Mouse (Mus musculus) hindbrain, embryonic 15.5 days (tissue): ENCODE measurements around the gene Arhgef26. TPM values are rescaled to one million over a fixed set of nuclear protein-coding genes. Genes with fewer than 3 reads are reported as not detected.

Experiments
- ATAC-seq: fragments of 200-750 bp; cut with Nextera tagmentation; 2 replicates; pipeline ENCODE4 v1.8.0; 2017; ENCODE audit warnings: low read depth, moderate number of reproducible peaks, moderate TSS enrichment; ENCODE audit not compliant: low FRiP score
- H3K27ac ChIP-seq: fragments of 300-500 bp; sonication (generic); replicated peaks from 2 replicates; pipeline ENCODE4 v1.5.1; 2015; ENCODE audit warnings: mild to moderate bottlenecking, inconsistent platforms
- H3K27me3 ChIP-seq: fragments of 300-500 bp; sonication (generic); 2 replicates; pipeline ENCODE4 v1.6.1; 2015; ENCODE audit warnings: control low read depth, inconsistent platforms
- H3K36me3 ChIP-seq: fragments of 300-500 bp; sonication (generic); 2 replicates; pipeline ENCODE4 v1.6.1; 2015; ENCODE audit warnings: control low read depth, inconsistent platforms
- H3K4me1 ChIP-seq: fragments of 300-500 bp; sonication (generic); replicated peaks from 2 replicates; pipeline ENCODE4 v1.6.1; 2015; ENCODE audit warnings: control low read depth, inconsistent platforms
- H3K4me2 ChIP-seq: fragments of 300-500 bp; sonication (generic); 2 replicates; pipeline ENCODE4 v1.6.1; 2015; ENCODE audit warnings: moderate library complexity, mild to moderate bottlenecking, inconsistent platforms
- H3K4me3 ChIP-seq: fragments of 300-500 bp; sonication (generic); 2 replicates; pipeline ENCODE4 v1.5.1; 2015; ENCODE audit warnings: mild to moderate bottlenecking, inconsistent platforms
- H3K9ac ChIP-seq: fragments of 300-500 bp; sonication (generic); 2 replicates; pipeline ENCODE4 v1.6.1; 2015; ENCODE audit warnings: inconsistent platforms
- H3K9me3 ChIP-seq: fragments of 300-500 bp; sonication (generic); 2 replicates; pipeline ENCODE4 v1.6.1; 2016; ENCODE audit warnings: control low read depth, inconsistent platforms
- WGBS: fragments of 180-500 bp; shearing (Covaris S2); methylation state at CpG from one replicate; pipeline ENCODE4 v1.1.7; 2015; 5-methylcytosine and 5-hydroxymethylcytosine counted together
- polyA plus RNA-seq: library from polyadenylated mRNA; unstranded; fragments of >200 nt; fragmentation: Nextera tagmentation; extraction: Ambion mirVana; gene quantifications from 2 replicates; pipeline ENCODE4 v1.2.1, GENCODE M21; 2015

The Arhgef26 gene
- polyA plus RNA-seq, 1 experiment from 2014 or later = 14.7 TPM

DNA sequence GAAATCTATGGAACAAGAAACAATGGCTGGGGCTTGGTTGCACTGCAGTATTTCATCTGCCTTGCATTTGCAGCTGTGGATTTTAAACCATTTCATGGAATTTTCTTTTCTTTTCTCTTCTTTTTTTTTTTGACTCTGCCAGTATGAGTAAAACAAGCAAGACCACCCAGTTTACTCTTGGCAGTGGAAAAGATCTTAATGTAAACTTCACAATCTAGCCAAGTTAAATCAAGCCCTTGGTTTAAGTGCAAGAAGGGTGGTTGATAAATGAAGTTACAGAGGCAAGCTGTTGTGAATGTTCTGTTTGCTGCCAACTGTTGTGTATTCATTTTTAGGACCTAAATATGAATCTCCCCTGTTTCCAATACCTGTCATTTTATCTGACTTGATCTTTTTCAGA, 54.5 kb downstream of the Arhgef26 start:
- Histone ChIP-seq H3K36me3 (no peaks in the 10 kb centered on the region), H3K9ac (no peak overlapping the region), H3K4me1 (no peaks in the 10 kb centered on the region), H3K27me3 (no peaks in the 10 kb centered on the region), H3K4me3 (no peak overlapping the region), H3K27ac (no peak overlapping the region), H3K9me3 (no peaks in the 10 kb centered on the region), H3K4me2 (no peak overlapping the region)
- ATAC-seq = no peak

DNA sequence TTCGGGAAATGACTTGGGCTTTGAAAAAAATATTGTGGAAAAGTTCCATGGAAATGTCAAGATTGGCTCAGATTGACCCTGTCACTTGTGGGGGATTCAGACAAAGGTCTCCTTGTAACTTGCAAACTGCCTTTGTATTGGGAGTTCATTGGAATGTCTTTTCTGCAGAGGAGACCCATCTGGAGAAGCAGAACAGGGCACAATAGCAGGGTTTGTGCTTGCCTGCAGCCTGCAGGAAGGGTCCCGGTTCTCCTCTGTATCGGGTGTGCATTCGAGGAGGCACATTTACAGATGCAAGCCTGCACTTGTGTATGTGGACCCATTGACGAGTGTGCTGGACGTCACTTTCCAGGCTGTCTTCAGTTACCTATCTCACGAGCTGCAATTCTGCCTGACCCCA, 56.1 kb downstream of the Arhgef26 start:
- no peaks in the 10 kb centered on the region for H3K36me3 ChIP-seq
- no peak overlapping the region for H3K4me2 ChIP-seq
- WGBS = 21% methylated on average over 7 of the region's 7 CpGs
- H3K9me3 ChIP-seq = no peaks in the 10 kb centered on the region
- H3K27me3 ChIP-seq = no peaks in the 10 kb centered on the region
- H3K4me1 ChIP-seq = no peaks in the 10 kb centered on the region
- H3K27ac ChIP-seq = no peak overlapping the region
- ATAC-seq = no peak
- H3K9ac ChIP-seq = no peak overlapping the region
- no peak overlapping the region for H3K4me3 ChIP-seq

DNA sequence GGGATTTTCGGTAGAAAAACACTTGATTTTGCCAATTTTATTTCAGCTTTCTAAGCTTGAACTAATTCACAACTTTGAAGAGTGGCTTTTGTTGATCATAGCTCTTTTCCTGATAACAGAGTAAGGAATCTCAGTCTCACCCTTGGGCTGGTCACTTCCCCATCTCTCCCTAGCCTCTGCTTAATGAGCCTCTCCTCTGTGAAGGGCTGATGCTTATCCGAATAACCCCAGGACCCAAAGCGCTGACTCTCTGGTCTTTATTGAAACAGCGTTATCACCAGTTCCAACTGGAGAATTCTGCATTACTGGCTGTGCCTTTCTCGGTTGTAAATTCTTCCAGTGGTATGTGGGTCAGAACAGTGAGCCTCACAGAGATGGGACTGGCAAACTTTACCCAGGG, 57.2 kb downstream of the Arhgef26 start:
- WGBS = 82% methylated on average over 5 of the region's 5 CpGs
- H3K9me3 ChIP-seq = no peaks in the 10 kb centered on the region
- no peak overlapping the region for H3K4me2 ChIP-seq
- no peak for ATAC-seq
- H3K27ac ChIP-seq = no peak overlapping the region
- H3K27me3 ChIP-seq = no peaks in the 10 kb centered on the region
- no peak overlapping the region for H3K9ac ChIP-seq
- no peaks in the 10 kb centered on the region for H3K36me3 ChIP-seq
- no peak overlapping the region for H3K4me3 ChIP-seq
- H3K4me1 ChIP-seq = no peaks in the 10 kb centered on the region

DNA sequence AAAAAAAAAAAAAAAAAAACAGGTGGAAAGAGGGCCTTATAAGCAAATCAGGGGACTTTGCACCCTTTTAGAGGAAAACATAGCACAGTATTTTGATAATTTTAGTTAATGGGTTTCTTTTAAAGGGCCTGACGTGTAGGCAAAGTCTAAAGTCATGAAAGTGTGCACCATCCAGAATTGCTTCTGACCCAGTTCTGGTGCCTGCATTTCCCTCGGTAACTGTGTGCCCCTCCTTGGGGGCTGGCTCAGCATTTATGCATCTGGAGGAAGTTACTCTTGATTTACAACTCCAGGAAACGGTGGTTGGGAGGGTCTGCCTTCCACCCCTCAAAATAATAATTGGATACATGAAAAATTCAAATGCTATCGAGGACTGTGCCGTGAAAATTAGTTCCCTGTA, 58.0 kb downstream of the Arhgef26 start:
- Histone ChIP-seq H3K9ac (no peak overlapping the region), H3K27ac (no peak overlapping the region), H3K9me3 (no peaks in the 10 kb centered on the region), H3K4me1 (no peaks in the 10 kb centered on the region), H3K4me3 (no peak overlapping the region), H3K4me2 (no peak overlapping the region), H3K36me3 (no peaks in the 10 kb centered on the region), H3K27me3 (no peaks in the 10 kb centered on the region)
- no peak for ATAC-seq
- 78% methylated on average over 5 of the region's 5 CpGs for WGBS

DNA sequence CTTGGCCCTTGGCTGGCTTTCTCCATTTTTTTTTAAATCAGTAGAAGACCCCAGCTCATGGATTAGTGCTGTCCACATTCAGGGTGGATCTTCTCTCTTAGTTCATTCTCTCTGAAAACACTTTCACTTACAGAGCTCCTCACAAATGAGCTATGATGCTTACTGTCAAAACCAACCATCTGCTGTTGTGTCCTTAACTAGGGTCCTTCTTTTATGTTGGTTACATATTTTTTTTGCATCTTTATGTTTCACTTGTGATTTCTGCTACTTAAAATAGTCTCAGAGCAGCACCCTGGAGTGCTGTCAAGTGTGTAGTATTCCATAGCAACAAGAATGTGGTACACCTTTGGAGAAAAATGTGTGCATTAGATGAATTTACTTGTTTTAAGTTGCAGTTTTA, 60.0 kb downstream of the Arhgef26 start:
- Histone ChIP-seq H3K9ac (no peak overlapping the region), H3K27me3 (no peaks in the 10 kb centered on the region), H3K36me3 (no peaks in the 10 kb centered on the region), H3K4me1 (no peaks in the 10 kb centered on the region), H3K4me2 (no peak overlapping the region), H3K9me3 (no peaks in the 10 kb centered on the region), H3K4me3 (no peak overlapping the region), H3K27ac (no peak overlapping the region)
- no peak for ATAC-seq

- 86% methylated on average over 12 of the region's 12 CpGs for WGBS
- Histone ChIP-seq H3K27ac (no peak overlapping the region), H3K36me3 (no peaks in the 10 kb centered on the region), H3K4me3 (no peak overlapping the region), H3K4me1 (no peaks in the 10 kb centered on the region), H3K4me2 (no peak overlapping the region), H3K9me3 (no peaks in the 10 kb centered on the region), H3K9ac (no peak overlapping the region), H3K27me3 (no peaks in the 10 kb centered on the region)
- ATAC-seq = no peak
These were observed 61.9 kb downstream of the Arhgef26 start for GRCm38 (mm10) chr3:62399826-62400746.

DNA sequence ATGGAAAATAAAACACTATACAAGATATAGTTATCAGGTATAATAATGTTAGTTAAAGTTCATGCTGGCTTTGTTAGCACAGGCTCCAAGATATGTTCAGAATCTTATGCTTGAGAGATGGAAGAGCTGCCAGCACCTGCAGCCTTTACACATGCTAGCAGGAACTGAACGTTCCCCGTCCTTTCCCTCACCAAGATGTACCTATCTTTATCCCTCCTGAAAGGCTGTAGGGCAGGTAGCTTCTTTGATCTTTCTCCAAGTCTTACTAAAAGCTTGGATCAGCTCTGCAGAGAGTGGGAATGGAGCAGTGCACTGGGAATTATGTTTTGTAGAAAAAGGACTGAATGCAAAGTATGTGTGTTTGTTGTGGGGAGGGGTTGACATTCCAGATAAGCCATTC, 64.3 kb downstream of the Arhgef26 start:
- no peak for ATAC-seq
- WGBS = 93% methylated on average over 2 of the region's 2 CpGs
- Histone ChIP-seq H3K36me3 (no peaks in the 10 kb centered on the region), H3K27me3 (no peaks in the 10 kb centered on the region), H3K9me3 (no peaks in the 10 kb centered on the region), H3K9ac (no peak overlapping the region), H3K27ac (no peak overlapping the region), H3K4me3 (no peak overlapping the region), H3K4me1 (no peaks in the 10 kb centered on the region), H3K4me2 (no peak overlapping the region)

GRCm38 (mm10) chr3:62404477-62405246, 66.5 kb downstream of the Arhgef26 start:
- Histone ChIP-seq H3K9ac (no peak overlapping the region), H3K36me3 (no peaks in the 10 kb centered on the region), H3K4me2 (no peak overlapping the region), H3K27me3 (no peaks in the 10 kb centered on the region), H3K4me1 (no peaks in the 10 kb centered on the region), H3K27ac (no peak overlapping the region), H3K4me3 (no peak overlapping the region), H3K9me3 (no peaks in the 10 kb centered on the region)
- no peak for ATAC-seq
- 67% methylated on average over 7 of the region's 7 CpGs for WGBS

DNA sequence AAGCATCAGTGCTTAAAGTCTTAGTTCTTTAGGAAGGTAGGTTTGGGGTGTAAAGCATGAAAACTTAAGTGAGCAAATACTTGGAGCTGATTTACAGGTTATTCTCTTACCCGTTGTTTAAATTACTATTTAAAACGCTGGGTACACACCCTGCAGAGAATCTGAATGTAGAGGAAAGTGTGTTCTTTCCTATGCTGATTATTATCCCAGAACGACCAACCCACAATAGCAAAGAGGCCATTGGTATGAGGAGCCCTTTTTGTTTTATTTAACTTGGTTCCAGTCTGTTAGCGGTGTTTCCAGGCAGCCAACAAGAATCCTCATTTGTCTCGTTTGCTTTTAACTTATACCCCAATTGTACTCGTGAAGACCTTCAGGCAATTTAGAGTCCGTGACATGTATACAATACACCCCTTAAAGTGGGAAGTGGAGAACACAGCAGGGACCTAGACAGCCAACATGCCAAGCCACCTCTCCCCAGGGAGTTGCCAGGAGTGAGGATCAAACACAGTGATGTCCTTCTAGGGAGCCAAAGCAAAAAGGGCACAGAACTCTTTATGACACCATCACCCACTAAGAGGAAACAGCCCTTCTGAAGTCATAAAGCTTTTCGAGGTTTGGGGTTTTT, 71.5 kb downstream of the Arhgef26 start:
- Histone ChIP-seq H3K4me3 (no peak overlapping the region), H3K9me3 (no peaks in the 10 kb centered on the region), H3K4me1 (peaks cover 4% of the 10 kb centered on the region; the same call in 1 of the 2 replicates), H3K9ac (no peak overlapping the region), H3K36me3 (no peaks in the 10 kb centered on the region), H3K27me3 (no peaks in the 10 kb centered on the region), H3K27ac (0 out of 2 replicates have a peak overlapping the region, but pooled peaks have one; percentile 28), H3K4me2 (no peak overlapping the region)
- ATAC-seq = peak; percentile 63
- WGBS = 8% methylated on average over 8 of the region's 8 CpGs

GRCm38 (mm10) chr3:62410491-62410890, 72.3 kb downstream of the Arhgef26 start:
- H3K4me2 ChIP-seq = no peak overlapping the region
- H3K27ac ChIP-seq = no peak overlapping the region
- 35% methylated on average over 4 of the region's 4 CpGs for WGBS
- peaks cover 4% of the 10 kb centered on the region; the same call in 1 of the 2 replicates for H3K4me1 ChIP-seq
- H3K9ac ChIP-seq = no peak overlapping the region
- no peaks in the 10 kb centered on the region for H3K9me3 ChIP-seq
- ATAC-seq = no peak
- H3K4me3 ChIP-seq = no peak overlapping the region
- no peaks in the 10 kb centered on the region for H3K36me3 ChIP-seq
- H3K27me3 ChIP-seq = no peaks in the 10 kb centered on the region

- H3K4me3 ChIP-seq = no peak overlapping the region
- H3K27ac ChIP-seq = no peak overlapping the region
- no peak for ATAC-seq
- no peak overlapping the region for H3K4me2 ChIP-seq
- WGBS = 73% methylated on average over 7 of the region's 7 CpGs
- H3K9me3 ChIP-seq = no peaks in the 10 kb centered on the region
- no peak overlapping the region for H3K9ac ChIP-seq
- H3K4me1 ChIP-seq = peaks cover 4% of the 10 kb centered on the region; the same call in 1 of the 2 replicates
- H3K36me3 ChIP-seq = no peaks in the 10 kb centered on the region
- H3K27me3 ChIP-seq = no peaks in the 10 kb centered on the region
These were observed 74.6 kb downstream of the Arhgef26 start for GRCm38 (mm10) chr3:62412704-62413103.

GRCm38 (mm10) chr3:62414926-62415325, 76.8 kb downstream of the Arhgef26 start:
- WGBS = 95% methylated on average over 4 of the region's 4 CpGs
- Histone ChIP-seq H3K36me3 (no peaks in the 10 kb centered on the region), H3K27ac (no peak overlapping the region), H3K4me1 (peaks cover 4% of the 10 kb centered on the region; the same call in 1 of the 2 replicates), H3K4me2 (no peak overlapping the region), H3K4me3 (no peak overlapping the region), H3K27me3 (no peaks in the 10 kb centered on the region), H3K9ac (no peak overlapping the region), H3K9me3 (no peaks in the 10 kb centered on the region)
- ATAC-seq = no peak
